Mouse (Mus musculus) kidney, postnatal 0 days (tissue): ENCODE results near the gene Plekhm3. TPM values are rescaled to one million over a fixed set of nuclear protein-coding genes. Genes with fewer than 3 reads are reported as not detected.

ENCODE experiments used
- ATAC-seq: fragments of 200-750 bp; cut with Nextera tagmentation; replicated peaks from 2 replicates; pipeline ENCODE4 v1.8.0; 2017; ENCODE audit warnings: low read depth, moderate number of reproducible peaks, moderate TSS enrichment, moderate library complexity; ENCODE audit not compliant: low FRiP score
- DNase-seq: peaks from one replicate; pipeline ENCODE4 v3.0.0-alpha.2; 2016; ENCODE audit warnings: low spot score
- H3K27ac ChIP-seq: fragments of 300-500 bp; sonication (generic); 2 replicates; pipeline ENCODE4 v1.5.1; 2014; ENCODE audit warnings: mild to moderate bottlenecking
- H3K27me3 ChIP-seq: fragments of 300-500 bp; sonication (generic); 2 replicates; pipeline ENCODE4 v1.6.1; 2014; ENCODE audit warnings: low read length, mixed read lengths; ENCODE audit not compliant: insufficient read depth
- H3K36me3 ChIP-seq: fragments of 300-500 bp; sonication (generic); 2 replicates; pipeline ENCODE4 v1.6.1; 2014; ENCODE audit warnings: low read length, mixed read lengths; ENCODE audit not compliant: insufficient read depth
- H3K4me1 ChIP-seq: fragments of 300-500 bp; sonication (generic); replicated peaks from 2 replicates; pipeline ENCODE4 v1.6.1; 2014; ENCODE audit warnings: antibody characterized with exemption, low read length, mixed read lengths; ENCODE audit not compliant: insufficient read depth
- H3K4me2 ChIP-seq: fragments of 300-500 bp; sonication (generic); 2 replicates; pipeline ENCODE4 v1.6.1; 2014; ENCODE audit warnings: mild to moderate bottlenecking, low read length, moderate library complexity, mixed read lengths
- H3K4me3 ChIP-seq: fragments of 300-500 bp; sonication (generic); replicated peaks from 2 replicates; pipeline ENCODE4 v1.5.1; 2014; ENCODE audit warnings: low read depth, low read length
- H3K9ac ChIP-seq: fragments of 300-500 bp; sonication (generic); 2 replicates; pipeline ENCODE4 v1.6.1; 2014; ENCODE audit warnings: low read depth, low read length
- H3K9me3 ChIP-seq: fragments of 300-500 bp; sonication (generic); replicated peaks from 2 replicates; pipeline ENCODE4 v1.6.1; 2016; ENCODE audit warnings: low read length, inconsistent platforms, mixed read lengths
- CTCF ChIP-seq: IDR thresholded peaks from 2 replicates; pipeline ENCODE4 v1.5.1; 2016; ENCODE audit warnings: antibody characterized with exemption, low read depth, mild to moderate bottlenecking, moderate library complexity
- WGBS: fragments of 180-500 bp; shearing (Covaris S2); extraction: QIAGEN DNeasy Blood & Tissue Kit; methylation state at CpG from one replicate; pipeline ENCODE4 v1.1.7; 2014; 5-methylcytosine and 5-hydroxymethylcytosine counted together
- polyA plus RNA-seq: library from polyadenylated mRNA; unstranded; fragments of >200 nt; fragmentation: Nextera tagmentation; extraction: Ambion mirVana; gene quantifications from 2 replicates; pipeline ENCODE4 v1.2.1, GENCODE M21; 2015

Gene Plekhm3
- polyA plus RNA-seq, 1 experiment from 2014 or later, result 4.0 TPM

GRCm38 (mm10) chr1:64854835-64855234 is 101.8 kb downstream of the Plekhm3 start:
- Histone ChIP-seq H3K27ac (no peak overlapping the region), H3K27me3 (no peaks in the 10 kb centered on the region), H3K4me2 (no peak overlapping the region), H3K36me3 (no peaks in the 10 kb centered on the region), H3K4me3 (no peak overlapping the region), H3K9ac (no peak overlapping the region), H3K9me3 (no peaks in the 10 kb centered on the region), H3K4me1 (0 out of 2 replicates have a peak, but pooled peaks cover 8% of the 10 kb centered on the region)
- no peak for ATAC-seq
- 54% methylated on average over 5 of the region's 5 CpGs for WGBS
- TF ChIP-seq CTCF, result no peak
- DNase-seq, result no peak

DNA sequence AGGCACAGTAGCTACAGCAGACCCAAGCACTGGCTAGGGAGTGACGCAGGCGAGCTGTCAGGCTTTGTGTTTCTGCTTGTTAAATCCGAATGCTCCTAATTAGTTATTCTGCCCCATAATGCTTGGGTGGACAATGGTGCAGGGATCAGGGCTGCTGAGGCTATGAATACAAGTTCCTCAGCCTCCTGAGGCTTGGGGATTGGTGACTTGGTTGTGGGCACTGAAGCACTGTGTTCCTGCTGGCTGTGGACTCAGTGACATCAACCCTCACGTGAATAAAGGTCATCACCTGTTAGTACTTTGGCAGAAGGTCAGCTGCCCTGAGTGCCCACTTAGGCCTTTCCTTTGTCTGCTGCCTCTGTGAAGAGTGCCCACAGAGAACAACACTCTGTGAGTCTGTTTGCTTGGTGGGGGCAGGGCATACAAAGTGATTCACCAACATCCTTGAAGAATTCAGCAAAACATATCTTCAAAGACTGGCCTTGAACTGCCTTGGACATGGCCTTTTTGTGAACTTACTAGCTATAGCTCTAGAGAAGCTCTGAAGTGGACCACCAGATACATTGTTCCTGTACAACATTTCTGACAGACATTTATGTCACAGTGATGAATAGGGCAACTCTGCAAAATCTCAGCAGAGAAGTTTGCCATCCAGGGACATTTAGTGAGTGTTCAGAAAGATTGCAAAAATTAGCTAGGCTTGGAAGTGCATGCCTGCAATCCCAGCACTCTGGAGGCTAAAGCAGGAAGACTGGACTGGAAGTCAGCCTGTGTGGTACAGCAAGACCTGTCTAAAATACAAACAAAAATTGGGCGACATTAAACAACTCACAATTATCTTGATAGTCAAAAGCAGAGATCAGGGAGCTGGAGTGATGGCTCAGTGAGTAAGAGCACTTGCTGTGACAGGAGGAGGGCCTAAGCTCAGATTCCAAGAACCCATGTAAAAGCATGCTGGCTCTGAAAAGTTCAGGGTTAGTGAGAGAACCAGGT is 102.6 kb downstream of the Plekhm3 start:
- no peaks in the 10 kb centered on the region for H3K9me3 ChIP-seq
- ATAC-seq (no peak), DNase-seq (no peak)
- peaks cover 9% of the 10 kb centered on the region; the same call in 1 of the 2 replicates for H3K4me1 ChIP-seq
- H3K27ac ChIP-seq, result no peak overlapping the region
- TF ChIP-seq CTCF, result no peak
- 71% methylated on average over 5 of the region's 5 CpGs for WGBS
- H3K27me3 ChIP-seq, result no peaks in the 10 kb centered on the region
- H3K9ac ChIP-seq, result no peak overlapping the region
- H3K4me3 ChIP-seq, result no peak overlapping the region
- H3K4me2 ChIP-seq, result no peak overlapping the region
- no peaks in the 10 kb centered on the region for H3K36me3 ChIP-seq

DNA sequence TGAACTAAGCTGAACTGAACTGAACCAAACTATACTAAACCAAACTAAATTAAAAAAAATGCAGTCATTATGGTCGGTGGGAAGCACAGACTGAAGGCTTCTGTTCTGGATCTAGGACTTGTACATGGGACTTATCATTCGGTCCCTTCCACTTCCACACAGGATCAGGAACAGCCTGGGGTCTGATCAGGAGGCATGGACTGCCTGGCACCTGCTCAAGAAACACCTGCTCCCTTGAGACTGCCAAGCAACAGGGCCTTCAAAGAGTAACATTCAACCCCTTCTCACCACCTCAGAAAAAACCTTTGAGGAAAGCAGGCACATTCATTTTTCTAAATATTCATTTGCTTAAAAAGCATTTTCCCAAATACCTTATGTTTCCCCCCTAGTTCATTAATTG is 103.4 kb downstream of the Plekhm3 start:
- Histone ChIP-seq H3K4me2 (no peak overlapping the region), H3K4me1 (peaks cover 9% of the 10 kb centered on the region; the same call in 1 of the 2 replicates), H3K27me3 (no peaks in the 10 kb centered on the region), H3K27ac (no peak overlapping the region), H3K36me3 (no peaks in the 10 kb centered on the region), H3K4me3 (no peak overlapping the region), H3K9ac (no peak overlapping the region), H3K9me3 (no peaks in the 10 kb centered on the region)
- DNase-seq, result no peak
- no peak for ATAC-seq
- 83% methylated on average over 2 of the region's 2 CpGs for WGBS
- no peak for TF ChIP-seq CTCF

- ATAC-seq, result peak; percentile 82
- Histone ChIP-seq H3K4me2 (no peak overlapping the region), H3K27me3 (no peaks in the 10 kb centered on the region), H3K4me1 (peaks cover 9% of the 10 kb centered on the region; the same call in 1 of the 2 replicates), H3K27ac (no peak overlapping the region), H3K9me3 (no peaks in the 10 kb centered on the region), H3K4me3 (no peak overlapping the region), H3K36me3 (no peaks in the 10 kb centered on the region), H3K9ac (no peak overlapping the region)
- DNase-seq, result peak; percentile 29
- 50% methylated on average over 2 of the region's 2 CpGs for WGBS
- TF ChIP-seq CTCF, result no peak
Observed at GRCm38 (mm10) chr1:64852272-64852671, 104.4 kb downstream of the Plekhm3 start.

GRCm38 (mm10) chr1:64850345-64850744 is 106.3 kb downstream of the Plekhm3 start:
- H3K4me1 ChIP-seq, result peaks cover 15% of the 10 kb centered on the region; the same call in 1 of the 2 replicates
- H3K4me3 ChIP-seq, result no peak overlapping the region
- no peaks in the 10 kb centered on the region for H3K27me3 ChIP-seq
- WGBS, result 73% methylated on average over 2 of the region's 2 CpGs
- no peak for TF ChIP-seq CTCF
- no peaks in the 10 kb centered on the region for H3K9me3 ChIP-seq
- no peak overlapping the region; the same call in 1 of the 2 replicates for H3K4me2 ChIP-seq
- ATAC-seq, result no peak
- H3K36me3 ChIP-seq, result no peaks in the 10 kb centered on the region
- H3K9ac ChIP-seq, result no peak overlapping the region
- DNase-seq, result no peak
- no peak overlapping the region for H3K27ac ChIP-seq

- ATAC-seq (no peak), DNase-seq (no peak)
- Histone ChIP-seq H3K9ac (no peak overlapping the region), H3K4me2 (no peak overlapping the region), H3K9me3 (no peaks in the 10 kb centered on the region), H3K4me1 (peaks cover 20% of the 10 kb centered on the region; the same call in 1 of the 2 replicates), H3K27ac (no peak overlapping the region), H3K4me3 (no peak overlapping the region), H3K36me3 (no peaks in the 10 kb centered on the region), H3K27me3 (no peaks in the 10 kb centered on the region)
- TF ChIP-seq CTCF, result no peak
- WGBS, result 46% methylated on average over 1 of the region's 1 CpGs
Observed at GRCm38 (mm10) chr1:64848996-64849395, 107.6 kb downstream of the Plekhm3 start.
